Mouse (Mus musculus) hindbrain, postnatal 0 days (tissue): ENCODE results near the gene Dlg2. TPM values are rescaled to one million over a fixed set of nuclear protein-coding genes. Genes with fewer than 3 reads are reported as not detected.
A peak's percentile ranks its signal among the peaks of the same experiment; 100 is the strongest.

Experiments used
- ATAC-seq: fragments of 200-750 bp; cut with Nextera tagmentation; 2 replicates; pipeline ENCODE4 v1.8.0; 2017; ENCODE audit warnings: mild to moderate bottlenecking, moderate TSS enrichment, moderate library complexity
- DNase-seq: peaks from one replicate; pipeline ENCODE4 v3.0.0-alpha.2; 2015; ENCODE audit warnings: low spot score
- H3K27ac ChIP-seq: fragments of 300-500 bp; sonication (generic); 2 replicates; pipeline ENCODE4 v1.5.1; 2014; ENCODE audit warnings: mild to moderate bottlenecking
- H3K27me3 ChIP-seq: fragments of 300-500 bp; sonication (generic); 2 replicates; pipeline ENCODE4 v1.6.1; 2014; ENCODE audit warnings: low read length, mixed read lengths; ENCODE audit not compliant: insufficient read depth
- H3K36me3 ChIP-seq: fragments of 300-500 bp; sonication (generic); 2 replicates; pipeline ENCODE4 v1.6.1; 2014; ENCODE audit warnings: low read length, mixed read lengths; ENCODE audit not compliant: insufficient read depth
- H3K4me1 ChIP-seq: fragments of 300-500 bp; sonication (generic); 2 replicates; pipeline ENCODE4 v1.6.1; 2014; ENCODE audit warnings: antibody characterized with exemption, low read length, mixed read lengths; ENCODE audit not compliant: insufficient read depth
- H3K4me2 ChIP-seq: fragments of 300-500 bp; sonication (generic); 2 replicates; pipeline ENCODE4 v1.6.1; 2014; ENCODE audit warnings: low read depth, mild to moderate bottlenecking, low read length, moderate library complexity, mixed read lengths
- H3K4me3 ChIP-seq: fragments of 300-500 bp; sonication (generic); 2 replicates; pipeline ENCODE4 v1.5.1; 2014; ENCODE audit warnings: low read length
- H3K9ac ChIP-seq: fragments of 300-500 bp; sonication (generic); replicated peaks from 2 replicates; pipeline ENCODE4 v1.6.1; 2014; ENCODE audit warnings: mild to moderate bottlenecking, low read length, moderate library complexity, mixed read lengths
- H3K9me3 ChIP-seq: fragments of 300-500 bp; sonication (generic); 2 replicates; pipeline ENCODE4 v1.6.1; 2016; ENCODE audit warnings: low read length, mixed read lengths
- CTCF ChIP-seq: IDR thresholded peaks from 2 replicates; pipeline ENCODE4 v1.5.1; 2016; ENCODE audit warnings: antibody characterized with exemption, control low read depth, low read depth
- WGBS: fragments of 180-500 bp; shearing (Covaris S2); extraction: QIAGEN DNeasy Blood & Tissue Kit; methylation state at CpG from one replicate; pipeline ENCODE4 v1.1.7; 2014; 5-methylcytosine and 5-hydroxymethylcytosine counted together
- polyA plus RNA-seq: library from polyadenylated mRNA; unstranded; fragments of >200 nt; fragmentation: Nextera tagmentation; extraction: Ambion mirVana; gene quantifications from 2 replicates; pipeline ENCODE4 v1.2.1, GENCODE M21; 2015
- total RNA-seq: library from RNA; depleted of rRNA; stranded (reverse); fragments of >200 nt; gene quantifications from 2 replicates; pipeline ENCODE4 v1.2.3, GENCODE M21; 2014

The Dlg2 gene
- total and polyA plus RNA-seq, 2 experiments from 2014 or later = 20.4 to 113 TPM

DNA sequence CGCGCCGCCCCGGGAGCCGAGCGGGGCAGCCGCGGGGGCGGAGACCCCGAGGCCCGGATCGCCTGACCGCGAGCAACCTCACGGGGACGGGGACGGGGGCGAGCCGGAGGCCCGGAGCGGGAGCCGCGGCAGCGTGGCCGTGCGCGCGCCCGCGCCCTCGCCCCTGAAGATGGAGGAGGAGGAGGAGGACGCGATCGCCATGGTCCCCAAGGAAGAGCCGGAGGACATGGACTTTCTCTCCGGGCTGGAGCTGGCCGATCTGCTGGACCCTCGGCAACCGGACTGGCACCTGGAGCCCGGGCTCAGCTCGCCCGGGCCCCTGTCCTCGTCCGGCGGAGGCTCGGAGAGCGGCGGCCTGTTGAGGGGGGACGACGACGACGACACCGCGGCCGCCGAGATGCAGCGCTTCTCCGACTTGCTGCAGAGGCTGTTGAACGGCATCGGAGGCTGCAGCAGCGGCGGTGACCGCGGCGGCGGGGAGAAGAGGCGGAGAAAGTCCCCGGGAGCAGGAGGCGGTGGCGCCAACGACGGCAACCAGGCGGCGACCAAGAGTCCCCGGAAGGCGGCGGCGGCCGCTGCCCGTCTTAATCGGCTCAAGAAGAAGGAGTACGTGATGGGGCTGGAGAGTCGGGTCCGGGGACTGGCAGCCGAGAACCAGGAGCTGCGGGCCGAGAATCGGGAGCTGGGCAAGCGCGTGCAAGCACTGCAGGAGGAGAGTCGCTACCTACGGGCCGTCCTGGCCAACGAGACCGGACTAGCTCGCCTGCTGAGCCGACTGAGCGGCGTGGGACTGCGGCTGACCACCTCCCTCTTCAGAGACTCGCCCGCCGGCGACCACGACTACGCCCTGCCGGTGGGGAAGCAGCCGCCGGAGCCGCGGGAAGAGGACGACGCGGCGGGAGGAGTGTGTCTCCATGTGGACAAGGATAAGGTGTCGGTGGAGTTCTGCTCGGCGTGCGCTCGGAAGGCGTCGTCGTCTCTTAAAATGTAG, 33.1 kb upstream of the Dlg2 start:
- WGBS = under 1% methylated on average over 102 of the region's 123 CpGs

DNA sequence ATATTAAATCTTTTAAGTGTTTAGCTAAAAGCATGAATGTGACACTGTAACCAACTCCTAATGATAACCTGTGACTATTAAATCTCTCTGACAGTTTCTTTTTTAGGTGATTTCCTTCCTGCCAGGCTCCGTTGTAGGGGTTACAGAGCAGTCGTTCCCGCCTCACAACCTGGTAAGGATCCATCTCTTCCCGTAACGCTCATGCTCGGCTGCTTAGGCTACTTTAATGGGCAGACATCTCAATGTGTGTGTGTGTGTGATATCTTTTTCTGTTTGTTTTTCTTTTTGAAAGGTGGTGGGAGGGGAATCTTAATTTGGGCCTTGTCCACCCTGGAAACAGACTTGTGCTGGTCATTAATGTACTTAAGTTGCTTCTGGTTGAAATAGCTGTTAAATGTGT, 32.3 kb upstream of the Dlg2 start:
- no peak for TF ChIP-seq CTCF
- peak overlapping the region; percentile 99 for H3K27ac ChIP-seq

More for the DNA sequence above, 33.1 kb upstream of the Dlg2 start:
- no peaks in the 10 kb centered on the region; the same call in 1 of the 2 replicates for H3K36me3 ChIP-seq
- H3K27me3 ChIP-seq = no peaks in the 10 kb centered on the region
- H3K9ac ChIP-seq = peak overlapping the region; percentile 98
- peak overlapping the region; percentile 99 for H3K27ac ChIP-seq
- no peaks in the 10 kb centered on the region for H3K4me1 ChIP-seq
- peak overlapping the region; percentile 80 for H3K4me2 ChIP-seq
- no peaks in the 10 kb centered on the region for H3K9me3 ChIP-seq
- peak overlapping the region; percentile 90 for H3K4me3 ChIP-seq
- ATAC-seq = peak; percentile 78
- DNase-seq = peak; percentile 81
- peak; percentile 50; the same call in 1 of the 2 replicates for TF ChIP-seq CTCF

DNA sequence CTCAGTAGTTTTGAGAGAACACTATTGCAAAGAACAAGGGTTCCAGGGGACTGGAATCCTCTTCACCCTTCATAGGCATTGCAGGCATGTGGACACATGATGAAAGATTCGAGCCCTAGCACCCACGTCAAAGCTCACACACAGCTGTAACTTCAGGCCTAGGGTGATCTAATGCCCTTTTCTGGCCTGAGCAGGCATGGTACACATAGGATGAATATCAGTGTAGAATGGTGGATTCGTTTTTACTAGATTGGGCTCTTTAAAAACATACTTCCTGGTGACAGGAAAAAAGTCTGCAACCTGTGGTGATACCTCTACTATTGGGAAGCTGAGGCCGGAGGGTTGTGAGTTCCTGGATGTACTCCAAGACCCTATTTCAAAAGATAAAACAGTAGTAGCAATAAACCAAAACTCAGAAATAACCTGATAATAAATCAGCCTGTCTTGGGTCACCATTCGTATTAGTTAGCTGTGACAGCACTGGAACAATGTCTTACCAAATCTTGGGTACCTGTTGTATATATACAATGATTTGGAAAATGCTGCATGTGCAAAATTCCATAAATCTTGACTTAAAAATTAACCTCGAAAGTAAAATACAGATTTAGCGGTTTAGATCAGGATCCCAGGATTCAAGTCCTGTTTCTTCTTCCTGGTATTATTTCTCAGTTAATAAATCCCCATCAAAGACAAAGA, 20.2 kb upstream of the Dlg2 start:
- Histone ChIP-seq H3K4me1 (no peaks in the 10 kb centered on the region), H3K36me3 (0 out of 2 replicates have a peak, but pooled peaks cover 14% of the 10 kb centered on the region), H3K27ac (peak overlapping the region; percentile 94), H3K27me3 (no peaks in the 10 kb centered on the region), H3K9ac (peak overlapping the region; percentile 66), H3K4me3 (peak overlapping the region; percentile 74), H3K9me3 (no peaks in the 10 kb centered on the region), H3K4me2 (peak overlapping the region; percentile 66)
- ATAC-seq = no peak
- 26% methylated on average over 7 of the region's 7 CpGs for WGBS
- TF ChIP-seq CTCF = no peak
- DNase-seq = no peak

More for the DNA sequence above, 32.3 kb upstream of the Dlg2 start:
- no peak for ATAC-seq
- WGBS = 0% methylated on average over 6 of the region's 6 CpGs
- DNase-seq = no peak
- Histone ChIP-seq H3K36me3 (no peaks in the 10 kb centered on the region; the same call in 1 of the 2 replicates), H3K4me2 (peak overlapping the region; percentile 80), H3K27me3 (no peaks in the 10 kb centered on the region), H3K9me3 (no peaks in the 10 kb centered on the region), H3K4me1 (no peaks in the 10 kb centered on the region), H3K4me3 (peak overlapping the region; percentile 90), H3K9ac (peak overlapping the region; percentile 98)

DNA sequence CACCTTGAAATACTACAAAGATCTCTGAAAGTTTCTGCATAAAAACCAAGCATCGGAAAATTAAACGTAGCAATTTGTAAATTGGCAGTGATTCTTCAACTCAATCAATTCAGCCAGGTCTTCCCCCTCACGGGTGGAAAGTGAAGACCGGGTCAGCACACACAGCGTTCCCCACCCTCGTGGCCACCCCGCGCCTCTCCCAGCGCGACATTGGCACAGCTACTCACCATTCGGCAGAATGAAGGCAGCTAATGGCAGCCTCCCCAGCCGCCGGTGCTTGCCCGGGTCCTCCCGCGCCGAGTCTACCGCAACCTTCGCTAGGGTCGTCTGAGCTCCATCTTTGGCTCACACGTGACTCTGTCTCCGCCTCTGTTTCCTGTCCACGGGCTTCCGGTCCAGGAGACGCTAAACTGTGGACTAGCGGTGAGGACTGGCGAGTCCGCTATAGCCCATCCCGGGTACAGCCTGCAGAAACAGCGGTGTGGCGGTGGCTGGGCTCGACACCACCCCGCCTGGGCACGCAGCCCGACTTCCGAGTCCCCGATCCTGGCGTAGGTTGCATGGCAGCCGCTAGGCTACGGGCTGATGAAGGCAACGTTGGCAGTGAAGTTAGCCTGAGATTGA, 19.5 kb upstream of the Dlg2 start, which contains the start of gene Tmem126a:
Gene Tmem126a (minus strand): TSS at position 385 of the 624 bp plus-strand sequence.
- Histone ChIP-seq H3K4me3 (peak within 1 kb of the TSS; percentile 74), H3K9me3 (no peaks in the 10 kb centered on the region), H3K27me3 (no peaks in the 10 kb centered on the region), H3K27ac (peak within 1 kb of the TSS; percentile 94), H3K36me3 (0 out of 2 replicates have a peak, but pooled peaks cover 12% of the 10 kb centered on the region), H3K4me2 (peak within 1 kb of the TSS; percentile 66), H3K4me1 (no peaks in the 10 kb centered on the region), H3K9ac (peak within 1 kb of the TSS; percentile 66)
- DNase-seq (peak; percentile 94), ATAC-seq (peak; percentile 99)
- under 1% methylated on average over 41 of the region's 41 CpGs for WGBS
- peak; percentile 71 for TF ChIP-seq CTCF

- H3K4me3 ChIP-seq = peak overlapping the region; percentile 74
- peak overlapping the region; percentile 66 for H3K4me2 ChIP-seq
- peak overlapping the region; percentile 94 for H3K27ac ChIP-seq
- TF ChIP-seq CTCF = peak; percentile 39
- H3K4me1 ChIP-seq = no peaks in the 10 kb centered on the region
- ATAC-seq (peak; percentile 39), DNase-seq (peak; percentile 65)
- 10% methylated on average over 10 of the region's 10 CpGs for WGBS
- 0 out of 2 replicates have a peak, but pooled peaks cover 9% of the 10 kb centered on the region for H3K36me3 ChIP-seq
- H3K27me3 ChIP-seq = no peaks in the 10 kb centered on the region
- peak overlapping the region; percentile 66 for H3K9ac ChIP-seq
- no peaks in the 10 kb centered on the region for H3K9me3 ChIP-seq
Measured at GRCm38 (mm10) chr7:90457517-90457916, 19.0 kb upstream of the Dlg2 start.

DNA sequence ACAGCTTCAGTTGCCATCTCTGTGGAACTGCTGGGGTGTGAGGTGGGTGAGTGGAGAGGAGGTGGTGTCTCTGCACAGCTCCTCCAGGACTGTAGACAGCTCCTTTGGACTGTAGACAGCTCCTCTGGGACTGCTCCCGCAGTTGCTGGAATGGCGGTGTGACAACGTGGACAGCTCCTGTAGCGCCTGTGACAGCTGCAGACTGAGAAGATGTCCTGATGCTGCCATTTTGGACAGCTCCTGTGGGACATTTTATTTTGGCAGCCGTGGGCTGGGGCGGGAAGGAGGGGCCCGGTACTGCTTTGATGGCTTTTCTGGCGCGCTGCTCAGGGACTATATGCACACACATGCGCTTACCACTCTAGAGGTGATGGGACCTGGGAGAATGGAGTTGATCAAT, 16.1 kb upstream of the Dlg2 start:
- Histone ChIP-seq H3K4me1 (no peaks in the 10 kb centered on the region), H3K9ac (no peak overlapping the region), H3K27me3 (no peaks in the 10 kb centered on the region), H3K4me2 (no peak overlapping the region), H3K9me3 (no peaks in the 10 kb centered on the region), H3K4me3 (no peak overlapping the region), H3K27ac (no peak overlapping the region), H3K36me3 (no peaks in the 10 kb centered on the region)
- WGBS = 54% methylated on average over 10 of the region's 10 CpGs
- no peak for TF ChIP-seq CTCF
- ATAC-seq (no peak), DNase-seq (no peak)
